ENCODE assay signal across 9 mouse cellular contexts in the genomic region with DNA sequence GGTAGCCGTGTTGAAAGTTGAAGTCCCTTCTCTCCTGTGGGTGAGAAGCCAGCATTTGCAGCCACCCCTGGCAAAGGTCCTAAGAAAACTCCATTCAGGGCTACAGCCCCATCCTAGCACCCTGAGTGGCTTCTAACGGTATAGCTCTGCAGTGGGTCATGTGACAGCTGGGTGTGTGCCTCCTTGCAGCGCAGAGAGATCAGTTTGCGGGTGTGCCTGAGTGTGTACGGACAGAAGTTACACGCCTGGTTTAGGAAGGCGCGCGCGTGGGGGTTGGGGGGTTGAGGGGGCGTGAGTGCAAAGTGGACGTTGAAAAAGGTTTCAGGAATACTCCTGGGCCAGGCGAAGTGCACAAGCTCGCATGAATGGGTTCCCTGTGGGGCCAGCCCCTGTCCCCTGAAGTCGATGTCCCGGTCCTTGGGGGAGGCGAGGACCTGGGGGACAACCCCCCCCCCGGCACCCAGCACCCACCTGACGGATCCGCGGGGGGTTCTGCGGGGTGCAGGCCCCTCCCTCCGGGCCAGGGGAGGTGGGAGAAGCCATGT. TPM values are rescaled to one million over a fixed set of nuclear protein-coding genes. Genes with fewer than 3 reads are reported as not detected.
DNase-seq lines count a peak whose midpoint lies in the region; ATAC-seq lines count a peak whose summit lies in the region.
"Had no signal": no experiment of that assay in that cellular context is flagged by ENCODE, and none has a peak within 500 bp of the region (broad histone marks: within the 10 kb centered on the region; RNA-seq: fewer than 3 reads in every experiment).

No protein-coding gene starts in this region.

- H3K9ac ChIP-seq in kidney, embryonic 15.5 days = peak overlapping the region; percentile 54
- H3K9ac ChIP-seq in forebrain, embryonic 16.5 days (replicated peaks; ENCODE audit: low read depth, low read length) = peak overlapping the region; percentile 94
- H3K9ac ChIP-seq in hindbrain, embryonic 16.5 days (ENCODE audit: low read depth, low read length) = peak overlapping the region; percentile 90
- H3K9ac ChIP-seq in liver, embryonic 15.5 days = 0 out of 2 replicates have a peak overlapping the region, but pooled peaks have one; percentile 25

- no peaks in the 10 kb centered on the region for H3K9me3 ChIP-seq in kidney, embryonic 15.5 days (replicated peaks)
- H3K9me3 ChIP-seq in forebrain, embryonic 16.5 days (ENCODE audit: control insufficient read depth, low read length) = no peaks in the 10 kb centered on the region
- H3K9me3 ChIP-seq in hindbrain, embryonic 16.5 days (ENCODE audit: control insufficient read depth, low read length) = no peaks in the 10 kb centered on the region
- H3K9me3 ChIP-seq in liver, embryonic 15.5 days (replicated peaks) = no peaks in the 10 kb centered on the region

- H3K4me3 ChIP-seq in kidney, embryonic 15.5 days (replicated peaks) = peak overlapping the region; percentile 62
- H3K4me3 ChIP-seq in forebrain, embryonic 16.5 days (replicated peaks; ENCODE audit: low read length) = peak overlapping the region; percentile 83
- H3K4me3 ChIP-seq in hindbrain, embryonic 16.5 days (ENCODE audit: low read length) = peak overlapping the region; percentile 75
- peak overlapping the region; percentile 54 for H3K4me3 ChIP-seq in liver, embryonic 15.5 days (replicated peaks)

- H3K4me2 ChIP-seq in kidney, embryonic 15.5 days = peak overlapping the region; percentile 100
- H3K4me2 ChIP-seq in forebrain, embryonic 16.5 days (ENCODE audit: low read length) = peak overlapping the region; percentile 100
- H3K4me2 ChIP-seq in hindbrain, embryonic 16.5 days (ENCODE audit: low read length) = peak overlapping the region; percentile 92
- H3K4me2 ChIP-seq in liver, embryonic 15.5 days = peak overlapping the region; percentile 85

- peaks cover 17% of the 10 kb centered on the region for H3K4me1 ChIP-seq in kidney, embryonic 15.5 days
- H3K4me1 ChIP-seq in forebrain, embryonic 16.5 days (replicated peaks; ENCODE audit: control insufficient read depth, insufficient read depth, low read length) = peaks cover 10% of the 10 kb centered on the region
- peaks cover 9% of the 10 kb centered on the region for H3K4me1 ChIP-seq in hindbrain, embryonic 16.5 days (ENCODE audit: control insufficient read depth, insufficient read depth, low read depth, low read length)
- H3K4me1 ChIP-seq in liver, embryonic 15.5 days (replicated peaks) = peaks cover 14% of the 10 kb centered on the region

- DNase-seq in kidney, adult 11 months = no peak
- peak; percentile 46 to 52 for DNase-seq in cerebellum, adult 18-20 months
- DNase-seq in right cerebral cortex, postnatal 14 days = peak; percentile 36
- DNase-seq in adipocyte (ENCODE audit: low spot score) = no peak

- H3K36me3 ChIP-seq in kidney, embryonic 15.5 days = no peaks in the 10 kb centered on the region
- H3K36me3 ChIP-seq in forebrain, embryonic 16.5 days (ENCODE audit: control insufficient read depth, insufficient read depth) = no peaks in the 10 kb centered on the region
- no peaks in the 10 kb centered on the region for H3K36me3 ChIP-seq in hindbrain, embryonic 16.5 days (ENCODE audit: control insufficient read depth, insufficient read depth, low read length)
- H3K36me3 ChIP-seq in liver, embryonic 15.5 days (replicated peaks) = no peaks in the 10 kb centered on the region

- WGBS in kidney, embryonic 15.5 days = under 1% methylated on average over 23 of the region's 23 CpGs
- WGBS in forebrain, embryonic 16.5 days = under 1% methylated on average over 22 of the region's 23 CpGs
- 2% methylated on average over 22 of the region's 23 CpGs for WGBS in hindbrain, embryonic 16.5 days
- 1% methylated on average over 23 of the region's 23 CpGs for WGBS in liver, embryonic 15.5 days (ENCODE audit: insufficient replicate concordance)

- ATAC-seq in kidney, embryonic 15.5 days (replicated peaks; ENCODE audit: low FRiP score) = peak; percentile 76
- ATAC-seq in forebrain, embryonic 16.5 days = peak; percentile 88
- peak; percentile 88 for ATAC-seq in hindbrain, embryonic 16.5 days
- peak; percentile 61; the same call in 1 of the 2 replicates for ATAC-seq in liver, embryonic 15.5 days (ENCODE audit: insufficient read depth)

- H3K27me3 ChIP-seq in kidney, embryonic 15.5 days = peaks cover 41% of the 10 kb centered on the region
- no peaks in the 10 kb centered on the region; the same call in 1 of the 2 replicates for H3K27me3 ChIP-seq in forebrain, embryonic 16.5 days (replicated peaks; ENCODE audit: control insufficient read depth, insufficient read depth, low read length)
- no peaks in the 10 kb centered on the region for H3K27me3 ChIP-seq in hindbrain, embryonic 16.5 days (replicated peaks; ENCODE audit: control insufficient read depth, insufficient read depth, low read length)
- peaks cover 46% of the 10 kb centered on the region for H3K27me3 ChIP-seq in liver, embryonic 15.5 days

- H3K27ac ChIP-seq in kidney, embryonic 15.5 days = no peak overlapping the region
- peak overlapping the region; percentile 70 for H3K27ac ChIP-seq in forebrain, embryonic 16.5 days (ENCODE audit: low read length)
- H3K27ac ChIP-seq in hindbrain, embryonic 16.5 days (ENCODE audit: low read depth, low read length) = peak overlapping the region; percentile 76
- H3K27ac ChIP-seq in liver, embryonic 15.5 days (replicated peaks) = no peak overlapping the region
- H3K27ac ChIP-seq: macrophage had no signal

RNA-seq across cellular contexts. Expression of a gene that starts 0.9 kb away (rescaled TPM):
- polyA plus RNA-seq in kidney, embryonic 15.5 days (2015; fragmentation: Nextera tagmentation; extraction: Ambion mirVana) = 11.1 and 12.2 TPM in 2 replicates
- polyA plus RNA-seq in forebrain, embryonic 16.5 days (2015; fragmentation: Nextera tagmentation; extraction: Ambion mirVana) = 156 and 201 TPM in 2 replicates
- 148 and 169 TPM in 2 replicates for polyA plus RNA-seq in hindbrain, embryonic 16.5 days (2015; fragmentation: Nextera tagmentation; extraction: Ambion mirVana)
- 6.6 and 7.9 TPM in 2 replicates for polyA plus RNA-seq in liver, embryonic 15.5 days (2015; fragmentation: Nextera tagmentation; extraction: Ambion mirVana)

RNA-seq across cellular contexts. Expression of a gene that starts 54.9 kb away (rescaled TPM):
- polyA plus RNA-seq in kidney, embryonic 15.5 days (2015; fragmentation: Nextera tagmentation; extraction: Ambion mirVana) = 64.6 and 66.3 TPM in 2 replicates
- 30.1 and 31.1 TPM in 2 replicates for polyA plus RNA-seq in forebrain, embryonic 16.5 days (2015; fragmentation: Nextera tagmentation; extraction: Ambion mirVana)
- polyA plus RNA-seq in hindbrain, embryonic 16.5 days (2015; fragmentation: Nextera tagmentation; extraction: Ambion mirVana) = 23.1 and 23.7 TPM in 2 replicates
- polyA plus RNA-seq in liver, embryonic 15.5 days (2015; fragmentation: Nextera tagmentation; extraction: Ambion mirVana) = 20.3 and 27.3 TPM in 2 replicates

RNA-seq across cellular contexts. Expression of a gene that starts 55.0 kb away (rescaled TPM):
- 9.2 and 10.8 TPM in 2 replicates for polyA plus RNA-seq in kidney, embryonic 15.5 days (2015; fragmentation: Nextera tagmentation; extraction: Ambion mirVana)
- polyA plus RNA-seq in forebrain, embryonic 16.5 days (2015; fragmentation: Nextera tagmentation; extraction: Ambion mirVana) = 4.9 and 5.2 TPM in 2 replicates
- polyA plus RNA-seq in hindbrain, embryonic 16.5 days (2015; fragmentation: Nextera tagmentation; extraction: Ambion mirVana) = 2.8 and 3.4 TPM in 2 replicates
- 3.8 and 4.3 TPM in 2 replicates for polyA plus RNA-seq in liver, embryonic 15.5 days (2015; fragmentation: Nextera tagmentation; extraction: Ambion mirVana)

Comparison
In these comparisons a context has a peak if more than half of its experiments do, and no peak if none do; other contexts are left out.
1. H3K27ac ChIP-seq: peak in forebrain, embryonic 16.5 days (single experiment) and hindbrain, embryonic 16.5 days (single experiment); none in kidney, embryonic 15.5 days (single experiment) and liver, embryonic 15.5 days (single experiment).
2. H3K9ac ChIP-seq: peak in every context shown above with its lines; median percentile 94 in forebrain, embryonic 16.5 days; 90 in hindbrain, embryonic 16.5 days; 54 in kidney, embryonic 15.5 days; 25 in liver, embryonic 15.5 days.
3. DNase-seq: peak in cerebellum, adult 18-20 months (2 of 2) and right cerebral cortex, postnatal 14 days (single experiment); none in kidney, adult 11 months (single experiment) and adipocyte (single experiment).
4. RNA of a gene that starts 0.9 kb away (polyA plus RNA-seq): 156 to 201 TPM in forebrain, embryonic 16.5 days and 148 to 169 TPM in hindbrain, embryonic 16.5 days; 11.1 to 12.2 TPM in kidney, embryonic 15.5 days and 6.6 to 7.9 TPM in liver, embryonic 15.5 days; every median in the first group is over 10 times any median in the second.
5. Peak in every context shown above with its lines, with median percentiles within 50 percentile points of each other: ATAC-seq, H3K4me2 ChIP-seq and H3K4me3 ChIP-seq.